Mouse (Mus musculus): Measurements from ENCODE around the gene Reep3. TPM values are rescaled to one million over a fixed set of nuclear protein-coding genes. Genes with fewer than 3 reads are reported as not detected.

Gene Reep3
- polyA plus RNA-seq, 1 experiment from 2014 or later = 54.9 TPM

DNA sequence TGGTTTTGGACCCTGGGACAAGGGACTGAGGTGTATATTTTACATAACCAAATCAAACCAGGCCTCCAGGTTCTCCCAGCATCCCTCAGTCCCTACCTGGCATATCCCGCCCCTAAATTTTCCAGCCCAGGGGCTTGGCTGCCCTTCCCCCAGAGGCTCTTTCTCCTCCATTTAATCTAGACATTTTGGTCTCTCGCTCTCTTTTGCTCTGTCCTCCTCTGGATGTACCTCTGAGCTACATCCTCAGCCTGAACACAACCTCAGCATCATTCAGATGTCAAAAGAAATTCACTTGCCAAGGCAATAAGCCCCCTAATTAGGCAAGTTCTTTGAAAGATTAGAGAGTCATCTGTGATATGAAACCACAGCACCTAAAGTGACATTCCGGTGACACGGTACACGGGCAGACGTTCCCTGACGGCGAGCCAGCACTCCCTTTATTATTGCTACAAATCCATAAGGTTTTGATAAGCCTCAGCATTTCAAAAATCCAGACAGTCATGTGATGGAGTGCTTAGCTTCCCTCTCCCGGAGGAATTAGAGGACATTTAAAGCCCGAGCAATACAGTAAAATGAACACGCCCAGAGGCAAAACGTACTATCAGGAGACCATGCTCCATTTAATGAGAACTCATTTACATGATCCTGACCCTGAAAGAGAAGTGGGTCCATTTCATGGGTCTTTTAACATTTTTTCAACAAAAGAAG, 51.4 kb downstream of the Reep3 start:
- Histone ChIP-seq H3K4me3 (no peak overlapping the region), H3K4me2 (no peak overlapping the region), H3K9me3 (no peaks in the 10 kb centered on the region), H3K9ac (no peak overlapping the region), H3K36me3 (no peaks in the 10 kb centered on the region), H3K27ac (no peak overlapping the region), H3K4me1 (peaks cover 15% of the 10 kb centered on the region), H3K27me3 (no peaks in the 10 kb centered on the region)
- 35% methylated on average over 12 of the region's 12 CpGs for WGBS
- no peak for ATAC-seq (ENCODE audit: insufficient number of reproducible peaks, low FRiP score, low TSS enrichment, low read depth)

DNA sequence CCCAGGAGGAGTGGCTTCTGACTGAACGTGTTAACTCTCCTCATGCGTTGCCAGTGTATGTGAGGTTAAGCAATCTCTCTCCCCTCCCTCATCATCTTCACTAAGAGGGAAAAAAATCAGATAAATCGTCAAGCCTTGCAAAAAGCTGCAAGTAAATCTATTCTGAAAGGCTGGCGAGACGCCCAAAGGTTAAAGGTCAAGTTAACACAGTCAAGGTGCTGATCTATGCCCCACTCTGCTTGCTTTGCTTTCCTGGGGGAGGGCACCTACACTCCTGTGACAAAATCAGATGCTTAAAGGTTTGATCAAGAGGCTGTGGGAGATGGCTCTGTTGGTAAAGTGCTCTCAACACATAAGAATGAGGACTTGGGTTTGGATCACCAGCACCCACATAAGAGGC, 52.4 kb downstream of the Reep3 start:
- 60% methylated on average over 5 of the region's 5 CpGs for whole genome bisulfite sequencing
- ATAC-seq (ENCODE audit: insufficient number of reproducible peaks, low FRiP score, low TSS enrichment, low read depth) = no peak
- Histone ChIP-seq H3K4me3 (no peak overlapping the region), H3K27ac (no peak overlapping the region), H3K4me1 (peaks cover 15% of the 10 kb centered on the region), H3K27me3 (no peaks in the 10 kb centered on the region), H3K9me3 (no peaks in the 10 kb centered on the region), H3K4me2 (no peak overlapping the region), H3K9ac (no peak overlapping the region), H3K36me3 (no peaks in the 10 kb centered on the region)

DNA sequence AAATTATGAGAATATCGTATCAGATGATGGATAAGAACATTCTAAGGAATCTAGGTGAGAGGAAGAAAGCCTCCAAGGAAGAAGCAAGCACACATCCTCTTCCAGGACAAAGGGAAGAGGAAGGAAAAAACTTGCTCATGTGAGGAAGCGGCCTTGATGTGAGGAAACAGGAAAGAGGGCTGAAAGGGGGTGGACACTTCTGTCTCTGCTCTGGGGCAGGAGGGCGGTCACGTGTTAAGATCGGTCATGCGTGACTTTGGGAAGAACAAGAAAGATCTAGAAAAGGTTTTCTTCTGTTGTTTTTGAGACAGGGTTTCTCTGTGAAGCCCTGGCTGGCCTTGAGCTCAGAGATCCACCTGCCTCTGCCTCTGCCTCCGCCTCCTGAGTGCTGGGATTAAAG, 53.5 kb downstream of the Reep3 start:
- Histone ChIP-seq H3K9me3 (no peaks in the 10 kb centered on the region), H3K9ac (no peak overlapping the region), H3K27me3 (no peaks in the 10 kb centered on the region), H3K4me3 (no peak overlapping the region), H3K27ac (no peak overlapping the region), H3K4me2 (no peak overlapping the region), H3K36me3 (no peaks in the 10 kb centered on the region), H3K4me1 (peaks cover 11% of the 10 kb centered on the region)
- 90% methylated on average over 7 of the region's 7 CpGs for WGBS
- ATAC-seq (ENCODE audit: insufficient number of reproducible peaks, low FRiP score, low TSS enrichment, low read depth) = no peak

DNA sequence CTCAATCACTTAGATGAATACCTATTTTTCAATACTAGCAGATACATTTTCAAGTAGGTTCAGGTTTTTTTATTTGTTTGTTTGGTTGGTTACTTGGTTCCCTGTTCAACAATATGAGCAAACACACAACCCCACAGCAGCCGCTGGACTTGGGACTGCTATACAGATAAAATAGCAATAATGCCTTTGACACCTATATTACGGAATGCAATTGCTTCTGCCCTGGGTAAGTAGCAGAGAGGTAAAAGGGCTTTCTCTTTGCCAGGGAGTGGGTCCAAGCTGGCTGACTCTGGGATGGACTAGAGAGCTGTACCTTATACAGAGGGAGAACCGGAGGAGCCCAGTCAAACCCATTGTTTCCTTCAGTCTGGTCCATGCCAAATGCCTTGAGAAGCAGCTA, 56.3 kb downstream of the Reep3 start:
- WGBS = 92% methylated on average over 3 of the region's 3 CpGs
- Histone ChIP-seq H3K36me3 (peaks cover 4% of the 10 kb centered on the region; the same call in 1 of the 2 replicates), H3K4me2 (no peak overlapping the region), H3K27ac (no peak overlapping the region), H3K27me3 (no peaks in the 10 kb centered on the region), H3K9ac (no peak overlapping the region), H3K4me1 (peaks cover 9% of the 10 kb centered on the region; the same call in 1 of the 2 replicates), H3K4me3 (no peak overlapping the region), H3K9me3 (no peaks in the 10 kb centered on the region)
- no peak for ATAC-seq (ENCODE audit: insufficient number of reproducible peaks, low FRiP score, low TSS enrichment, low read depth)

DNA sequence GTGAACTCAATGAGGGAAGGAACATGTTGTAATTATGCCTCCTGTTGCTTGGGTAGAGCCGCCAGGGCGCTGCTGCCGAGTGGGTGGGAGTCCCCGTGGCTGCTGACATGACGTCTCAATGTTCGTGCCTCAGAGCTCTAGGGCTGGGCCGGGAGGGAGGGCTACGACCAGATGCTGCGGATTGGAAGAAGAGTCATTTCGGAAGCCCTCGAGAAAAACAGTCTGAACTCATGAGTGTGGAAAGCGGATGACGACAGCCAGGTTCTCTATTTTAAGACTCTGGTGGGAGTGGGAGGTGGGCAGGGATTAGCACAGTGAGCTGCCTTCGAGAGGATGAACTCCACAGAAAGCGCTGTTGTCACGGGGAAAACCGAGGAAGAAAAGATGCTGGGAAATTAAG, 57.7 kb downstream of the Reep3 start:
- Histone ChIP-seq H3K4me2 (no peak overlapping the region), H3K4me1 (peaks cover 6% of the 10 kb centered on the region; the same call in 1 of the 2 replicates), H3K27ac (no peak overlapping the region), H3K27me3 (no peaks in the 10 kb centered on the region), H3K36me3 (peaks cover 4% of the 10 kb centered on the region; the same call in 1 of the 2 replicates), H3K9me3 (no peaks in the 10 kb centered on the region), H3K4me3 (no peak overlapping the region), H3K9ac (no peak overlapping the region)
- no peak for ATAC-seq (ENCODE audit: insufficient number of reproducible peaks, low FRiP score, low TSS enrichment, low read depth)
- 55% methylated on average over 17 of the region's 17 CpGs for WGBS

DNA sequence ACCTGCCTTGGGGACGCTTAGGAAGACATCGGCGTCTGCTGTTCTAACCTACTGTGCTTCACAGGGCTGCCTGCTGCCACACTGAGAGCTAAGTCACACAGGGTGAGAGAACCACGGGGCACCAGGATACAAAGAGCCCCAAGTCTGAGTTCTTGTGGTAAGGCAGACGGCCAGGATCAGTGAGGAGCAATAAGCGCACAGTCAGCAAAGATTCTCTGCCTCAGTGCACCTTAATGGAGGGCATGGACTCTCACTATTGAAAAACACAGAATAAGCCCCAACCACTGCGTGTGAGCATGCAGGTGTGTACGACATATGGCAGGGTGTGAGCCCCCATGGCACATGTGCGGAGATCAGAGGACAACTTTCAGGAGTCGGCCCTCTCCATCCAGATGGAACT, 60.2 kb downstream of the Reep3 start:
- Histone ChIP-seq H3K4me3 (no peak overlapping the region), H3K27me3 (no peaks in the 10 kb centered on the region), H3K9ac (no peak overlapping the region), H3K27ac (no peak overlapping the region), H3K4me1 (peaks cover 6% of the 10 kb centered on the region; the same call in 1 of the 2 replicates), H3K36me3 (peaks cover 4% of the 10 kb centered on the region; the same call in 1 of the 2 replicates), H3K9me3 (no peaks in the 10 kb centered on the region), H3K4me2 (no peak overlapping the region)
- no peak for ATAC-seq (ENCODE audit: insufficient number of reproducible peaks, low FRiP score, low TSS enrichment, low read depth)
- 74% methylated on average over 10 of the region's 10 CpGs for WGBS

DNA sequence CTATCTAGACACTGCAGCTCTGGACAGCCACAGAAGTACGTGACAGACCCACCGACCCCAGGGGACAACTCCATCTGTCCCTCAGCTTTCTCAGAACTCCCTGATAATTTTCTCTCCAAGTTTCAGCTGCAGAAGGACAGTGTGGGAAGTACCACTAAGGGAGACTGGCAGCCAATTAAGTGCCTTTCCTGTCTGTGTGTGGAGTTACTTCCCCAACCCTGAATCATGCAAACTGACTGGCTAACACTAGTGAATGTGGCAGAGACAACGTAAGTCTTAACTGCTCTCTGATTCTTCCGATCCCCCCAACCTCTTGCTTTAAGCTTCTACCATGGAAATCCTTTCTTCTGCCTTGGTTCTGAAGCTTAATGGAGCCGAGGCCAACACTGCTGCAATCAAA, 60.6 kb downstream of the Reep3 start:
- Histone ChIP-seq H3K4me2 (no peak overlapping the region), H3K27me3 (no peaks in the 10 kb centered on the region), H3K4me3 (no peak overlapping the region), H3K36me3 (peaks cover 4% of the 10 kb centered on the region; the same call in 1 of the 2 replicates), H3K27ac (no peak overlapping the region), H3K9me3 (no peaks in the 10 kb centered on the region), H3K9ac (no peak overlapping the region), H3K4me1 (peaks cover 6% of the 10 kb centered on the region; the same call in 1 of the 2 replicates)
- ATAC-seq (ENCODE audit: insufficient number of reproducible peaks, low FRiP score, low TSS enrichment, low read depth) = no peak
- 78% methylated on average over 5 of the region's 5 CpGs for WGBS

DNA sequence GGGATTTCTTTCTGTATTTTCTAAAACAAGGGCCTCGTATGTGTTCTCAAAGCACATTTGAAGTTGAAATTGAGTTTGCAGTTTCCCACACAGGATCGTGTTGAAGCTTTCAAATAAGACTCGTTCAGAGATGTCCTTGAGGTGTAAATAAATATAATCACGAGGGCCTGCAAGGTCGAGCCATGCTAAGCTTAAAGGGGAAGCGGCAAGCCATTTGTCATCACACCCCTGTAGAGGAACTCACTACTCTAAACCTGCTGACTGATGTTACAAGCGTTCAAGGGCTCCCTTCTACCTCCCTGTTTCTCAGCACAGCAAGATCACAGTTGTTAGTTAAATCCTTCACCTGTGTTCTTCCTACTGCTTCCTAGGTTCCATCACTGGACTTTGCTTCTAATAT, 65.6 kb downstream of the Reep3 start:
- no peaks in the 10 kb centered on the region for H3K9me3 ChIP-seq
- no peak for ATAC-seq (ENCODE audit: insufficient number of reproducible peaks, low FRiP score, low TSS enrichment, low read depth)
- no peak overlapping the region for H3K4me3 ChIP-seq
- H3K36me3 ChIP-seq = 0 out of 2 replicates have a peak, but pooled peaks cover 3% of the 10 kb centered on the region
- H3K9ac ChIP-seq = no peak overlapping the region
- H3K27ac ChIP-seq = no peak overlapping the region
- H3K4me2 ChIP-seq = no peak overlapping the region
- WGBS = 66% methylated on average over 7 of the region's 7 CpGs
- no peaks in the 10 kb centered on the region for H3K27me3 ChIP-seq
- peaks cover 11% of the 10 kb centered on the region for H3K4me1 ChIP-seq

DNA sequence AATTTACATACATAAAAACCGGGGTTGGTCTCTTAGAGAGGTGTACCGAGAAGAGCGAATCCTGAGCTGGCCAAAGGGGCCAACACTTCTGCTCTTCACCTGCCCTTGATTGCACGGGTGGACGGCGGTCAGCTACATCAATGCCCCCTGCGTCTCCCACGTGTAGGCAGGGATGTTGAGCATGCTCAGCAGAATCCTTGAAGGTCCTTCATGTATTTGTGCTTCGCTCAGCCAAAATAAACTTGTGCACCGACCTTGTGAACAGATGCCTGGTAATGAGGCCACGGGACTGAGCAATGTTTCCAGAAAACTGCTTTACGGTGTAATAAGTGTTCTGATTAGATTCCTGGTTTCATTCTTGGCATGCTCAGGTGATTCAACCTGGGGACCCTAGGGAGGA, 67.4 kb downstream of the Reep3 start:
- no peak overlapping the region for H3K27ac ChIP-seq
- H3K9me3 ChIP-seq = no peaks in the 10 kb centered on the region
- peaks cover 19% of the 10 kb centered on the region for H3K4me1 ChIP-seq
- WGBS = 50% methylated on average over 12 of the region's 12 CpGs
- H3K27me3 ChIP-seq = no peaks in the 10 kb centered on the region
- no peak overlapping the region for H3K9ac ChIP-seq
- no peak overlapping the region for H3K4me3 ChIP-seq
- ATAC-seq (ENCODE audit: insufficient number of reproducible peaks, low FRiP score, low TSS enrichment, low read depth) = no peak
- 0 out of 2 replicates have a peak, but pooled peaks cover 3% of the 10 kb centered on the region for H3K36me3 ChIP-seq
- H3K4me2 ChIP-seq = no peak overlapping the region

DNA sequence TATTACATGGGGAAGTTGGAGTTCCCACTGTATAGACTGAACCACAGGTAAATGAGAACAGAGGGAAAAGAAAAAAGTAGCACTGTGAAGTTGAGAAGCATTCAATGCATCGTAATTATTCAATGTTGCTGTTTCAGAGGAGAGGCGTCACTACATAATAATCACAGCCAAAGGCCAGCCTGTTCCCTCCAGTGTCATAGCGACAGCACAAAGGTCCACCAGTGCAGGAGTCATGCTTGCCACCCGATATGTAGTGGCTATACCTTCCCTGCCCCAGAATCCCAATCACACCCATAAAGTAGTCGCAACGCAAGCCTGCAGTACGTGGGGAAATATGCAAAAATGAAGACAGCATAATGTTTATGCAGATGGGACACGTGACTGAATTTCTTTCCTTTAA, 70.4 kb downstream of the Reep3 start:
- Histone ChIP-seq H3K4me3 (no peak overlapping the region), H3K9me3 (no peaks in the 10 kb centered on the region), H3K4me2 (no peak overlapping the region), H3K9ac (no peak overlapping the region), H3K27me3 (no peaks in the 10 kb centered on the region), H3K36me3 (peaks cover 6% of the 10 kb centered on the region; the same call in 1 of the 2 replicates), H3K4me1 (peaks cover 19% of the 10 kb centered on the region), H3K27ac (peak overlapping the region; percentile 65)
- 61% methylated on average over 8 of the region's 8 CpGs for WGBS
- peak; percentile 31; the same call in 1 of the 2 replicates for ATAC-seq (ENCODE audit: insufficient number of reproducible peaks, low FRiP score, low TSS enrichment, low read depth)

DNA sequence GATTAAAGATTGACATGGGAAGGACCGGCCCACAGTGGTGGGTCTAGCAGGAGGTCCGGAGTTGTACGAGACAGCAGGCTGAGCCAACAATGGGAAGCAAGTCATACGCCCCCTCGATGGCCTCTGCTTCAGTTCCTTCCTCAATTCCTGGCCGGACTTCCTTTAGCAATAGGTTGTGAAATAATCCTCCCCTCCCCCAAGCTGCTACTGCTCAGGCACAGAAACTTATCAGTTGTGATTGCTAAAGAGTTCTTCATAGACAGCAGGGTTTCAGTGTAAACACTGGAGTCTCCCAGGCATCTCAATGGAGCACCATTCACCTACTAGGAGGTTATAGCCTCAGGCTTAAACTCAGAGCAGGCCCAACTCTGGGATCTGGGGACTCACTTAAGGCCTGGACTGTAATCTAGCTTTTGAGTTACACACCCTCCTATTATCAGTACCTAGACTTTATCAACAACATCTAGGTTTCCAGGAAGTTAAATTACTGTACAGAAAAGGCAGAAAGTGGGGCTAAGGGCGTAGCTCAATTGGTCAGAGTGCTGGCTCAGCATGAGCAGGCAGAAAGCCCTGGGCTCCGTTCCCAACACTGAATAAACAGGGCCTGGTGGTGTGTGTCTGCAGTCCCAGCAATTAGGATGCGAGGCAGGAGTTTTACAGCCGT, 71.0 kb downstream of the Reep3 start:
- Histone ChIP-seq H3K9me3 (no peaks in the 10 kb centered on the region), H3K27me3 (no peaks in the 10 kb centered on the region), H3K4me1 (peaks cover 19% of the 10 kb centered on the region), H3K4me2 (no peak overlapping the region), H3K9ac (no peak overlapping the region), H3K36me3 (peaks cover 11% of the 10 kb centered on the region; the same call in 1 of the 2 replicates), H3K27ac (peak overlapping the region; percentile 69), H3K4me3 (no peak overlapping the region)
- WGBS = 44% methylated on average over 10 of the region's 10 CpGs
- peak; percentile 68 for ATAC-seq (ENCODE audit: insufficient number of reproducible peaks, low FRiP score, low TSS enrichment, low read depth)

DNA sequence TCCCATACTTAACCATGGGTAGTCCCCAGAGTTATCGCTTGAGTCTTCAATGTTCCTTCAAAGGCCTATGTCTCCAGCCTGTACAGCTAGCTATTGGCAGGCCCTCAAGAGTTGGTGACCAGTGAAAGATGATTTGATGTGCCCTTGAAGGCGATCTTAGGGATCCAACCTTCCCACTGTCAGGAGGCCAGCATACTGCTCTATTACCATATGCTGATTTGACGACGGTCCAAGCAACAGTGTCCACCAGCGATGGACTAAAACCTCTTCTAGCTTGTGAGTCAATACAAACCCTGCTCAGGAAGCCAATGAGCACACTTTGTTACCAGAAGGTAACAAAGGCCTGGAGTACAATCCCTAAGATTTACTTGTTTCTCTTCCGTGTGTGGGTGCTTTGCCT, 72.4 kb downstream of the Reep3 start:
- no peak for ATAC-seq (ENCODE audit: insufficient number of reproducible peaks, low FRiP score, low TSS enrichment, low read depth)
- H3K4me3 ChIP-seq = no peak overlapping the region
- H3K9me3 ChIP-seq = no peaks in the 10 kb centered on the region
- no peaks in the 10 kb centered on the region for H3K27me3 ChIP-seq
- H3K27ac ChIP-seq = no peak overlapping the region
- H3K36me3 ChIP-seq = peaks cover 10% of the 10 kb centered on the region; the same call in 1 of the 2 replicates
- 96% methylated on average over 6 of the region's 6 CpGs for WGBS
- no peak overlapping the region for H3K9ac ChIP-seq
- H3K4me2 ChIP-seq = no peak overlapping the region
- H3K4me1 ChIP-seq = peaks cover 16% of the 10 kb centered on the region
